In genomic region chr7:105426051-105426450, GRCm38 (mm10) we compare ENCODE assay signal across 9 mouse cellular contexts. TPM values are rescaled to one million over a fixed set of nuclear protein-coding genes. Genes with fewer than 3 reads are reported as not detected.
DNase-seq lines count a peak whose midpoint lies in the region; ATAC-seq and TF ChIP-seq lines count a peak whose summit lies in the region.
"Had no signal": no experiment of that assay in that cellular context is flagged by ENCODE, and none has a peak within 500 bp of the region (broad histone marks: within the 10 kb centered on the region; RNA-seq: fewer than 3 reads in every experiment).

No protein-coding gene starts in this region.

- H3K27ac ChIP-seq in layer of hippocampus, adult 2 months = peak overlapping the region; percentile 61
- peak overlapping the region; percentile 76 for H3K27ac ChIP-seq in forebrain, embryonic 10.5 days
- H3K27ac ChIP-seq in intestine, embryonic 16.5 days (ENCODE audit: low read length) = no peak overlapping the region
- no peak overlapping the region for H3K27ac ChIP-seq in neural tube, embryonic 15.5 days (replicated peaks)

- peaks cover 49% of the 10 kb centered on the region for H3K27me3 ChIP-seq in forebrain, embryonic 10.5 days (ENCODE audit: poor library complexity, severe bottlenecking)
- H3K27me3 ChIP-seq in intestine, embryonic 16.5 days (replicated peaks; ENCODE audit: control insufficient read depth, insufficient read depth, low read length) = peaks cover 16% of the 10 kb centered on the region
- peaks cover 18% of the 10 kb centered on the region for H3K27me3 ChIP-seq in neural tube, embryonic 15.5 days (replicated peaks)

- no peaks in the 10 kb centered on the region for H3K36me3 ChIP-seq in forebrain, embryonic 10.5 days (replicated peaks)
- no peaks in the 10 kb centered on the region for H3K36me3 ChIP-seq in intestine, embryonic 16.5 days (ENCODE audit: control insufficient read depth, insufficient read depth, low read length)
- no peaks in the 10 kb centered on the region for H3K36me3 ChIP-seq in neural tube, embryonic 15.5 days

- TF ChIP-seq CTCF in layer of hippocampus, adult 2 months (conservative IDR thresholded peaks at IDR 0.05) = no peak

- H3K4me1 ChIP-seq in forebrain, embryonic 10.5 days = peaks cover 15% of the 10 kb centered on the region
- 0 out of 2 replicates have a peak, but pooled peaks cover 8% of the 10 kb centered on the region for H3K4me1 ChIP-seq in intestine, embryonic 16.5 days (ENCODE audit: control insufficient read depth, insufficient read depth, low read length)
- H3K4me1 ChIP-seq in neural tube, embryonic 15.5 days = peaks cover 14% of the 10 kb centered on the region
- H3K4me1 ChIP-seq: megakaryocyte, embryonic 14.5 days had no signal

- DNase-seq in layer of hippocampus, adult 2 months (ENCODE audit: low spot score in 2 of 2) = no peak
- DNase-seq in layer of hippocampus, adult 8-10 months (ENCODE audit: low spot score in 2 of 2) = no peak
- DNase-seq in forebrain, embryonic 10.5 days (ENCODE audit: extremely low spot score, low spot score) = no peak
- DNase-seq in frontal cortex, postnatal 25 days (ENCODE audit: low spot score in 2 of 2) = no peak
- DNase-seq in adrenal gland, adult 2 months = no peak
- DNase-seq in urinary bladder, postnatal 14 days (ENCODE audit: low spot score) = no peak

- H3K9ac ChIP-seq in intestine, embryonic 16.5 days (ENCODE audit: low read depth, low read length) = no peak overlapping the region
- H3K9ac ChIP-seq in neural tube, embryonic 15.5 days (replicated peaks) = peak overlapping the region; percentile 54

- ATAC-seq in intestine, embryonic 16.5 days = 0 out of 2 replicates have a peak, but pooled peaks have one; percentile 18
- ATAC-seq in neural tube, embryonic 15.5 days (ENCODE audit: low FRiP score) = peak; percentile 67

- WGBS in forebrain, embryonic 10.5 days = 2% methylated on average over 11 of the region's 11 CpGs
- 3% methylated on average over 11 of the region's 11 CpGs for WGBS in intestine, embryonic 16.5 days
- 8% methylated on average over 11 of the region's 11 CpGs for WGBS in neural tube, embryonic 15.5 days

- peak overlapping the region; percentile 69 for H3K4me2 ChIP-seq in intestine, embryonic 16.5 days (ENCODE audit: low read depth, low read length)
- peak overlapping the region; percentile 89 for H3K4me2 ChIP-seq in neural tube, embryonic 15.5 days

- peak overlapping the region; percentile 54 for H3K4me3 ChIP-seq in layer of hippocampus, adult 2 months
- peak overlapping the region; percentile 64 for H3K4me3 ChIP-seq in forebrain, embryonic 10.5 days
- peak overlapping the region; percentile 41 for H3K4me3 ChIP-seq in intestine, embryonic 16.5 days (ENCODE audit: low read length)
- peak overlapping the region; percentile 54 for H3K4me3 ChIP-seq in neural tube, embryonic 15.5 days (replicated peaks)
- H3K4me3 ChIP-seq: megakaryocyte, embryonic 14.5 days had no signal

- no peaks in the 10 kb centered on the region for H3K9me3 ChIP-seq in forebrain, embryonic 10.5 days
- no peaks in the 10 kb centered on the region for H3K9me3 ChIP-seq in intestine, embryonic 16.5 days (ENCODE audit: control insufficient read depth, low read length)
- no peaks in the 10 kb centered on the region for H3K9me3 ChIP-seq in neural tube, embryonic 15.5 days (replicated peaks)

RNA-seq across cellular contexts. Expression of gene Cckbr, which starts 0.5 kb away (rescaled TPM):
- 1 to 10 TPM; 6.2 to 6.5 TPM for total RNA-seq in layer of hippocampus, adult 2 months (2021)
- total RNA-seq in layer of hippocampus, adult 8-10 months (2022) = 10 to 100 TPM in 1 of 4 experiments, 1 to 10 TPM in 3; 8.6 to 10.8 (median 9.4) TPM
- polyA plus RNA-seq in forebrain, embryonic 10.5 days (2016; fragmentation: Nextera tagmentation; extraction: Ambion mirVana) = 0.53 and 0.69 TPM in 2 replicates
- 0.10 and 0.13 TPM in 2 replicates for polyA plus RNA-seq in intestine, embryonic 16.5 days (2015; fragmentation: Nextera tagmentation; extraction: Ambion mirVana)
- polyA plus RNA-seq in neural tube, embryonic 15.5 days (2015; fragmentation: Nextera tagmentation; extraction: Ambion mirVana) = 5.3 and 6.2 TPM in 2 replicates
- total RNA-seq in adrenal gland, adult 2 months (2021) = not detected
- polyA plus RNA-seq in adrenal gland, adult 2 months (2012; rRNA removed) = 0.04 and 0.10 TPM in 2 replicates

RNA-seq across cellular contexts. Expression of gene Cnga4, which starts 21.7 kb away (rescaled TPM):
- total RNA-seq in layer of hippocampus, adult 2 months (2021) = under 1 TPM; 0.69 to 0.90 TPM
- 1 to 10 TPM in 1 of 4 experiments, under 1 TPM in 3; 0.54 to 1.1 (median 0.76) TPM for total RNA-seq in layer of hippocampus, adult 8-10 months (2022)
- polyA plus RNA-seq in forebrain, embryonic 10.5 days (2016; fragmentation: Nextera tagmentation; extraction: Ambion mirVana) = 0.06 and 0.09 TPM in 2 replicates
- 0.06 TPM in 1 of 2 replicates, not detected in the other for polyA plus RNA-seq in intestine, embryonic 16.5 days (2015; fragmentation: Nextera tagmentation; extraction: Ambion mirVana)
- polyA plus RNA-seq in neural tube, embryonic 15.5 days (2015; fragmentation: Nextera tagmentation; extraction: Ambion mirVana) = 0.08 and 0.09 TPM in 2 replicates
- total RNA-seq in adrenal gland, adult 2 months (2021) = not detected
- polyA plus RNA-seq in adrenal gland, adult 2 months (2012; rRNA removed) = 0.13 and 0.26 TPM in 2 replicates

RNA-seq across cellular contexts. Expression of gene Fam160a2, which starts 26.2 kb away (rescaled TPM):
- total RNA-seq in layer of hippocampus, adult 2 months (2021) = 10 to 100 TPM; 59.7 to 66.1 TPM
- total RNA-seq in layer of hippocampus, adult 8-10 months (2022) = 10 to 100 TPM; 53.0 to 63.3 (median 60.1) TPM
- 45.0 and 47.5 TPM in 2 replicates for polyA plus RNA-seq in forebrain, embryonic 10.5 days (2016; fragmentation: Nextera tagmentation; extraction: Ambion mirVana)
- polyA plus RNA-seq in intestine, embryonic 16.5 days (2015; fragmentation: Nextera tagmentation; extraction: Ambion mirVana) = 44.2 and 44.9 TPM in 2 replicates
- 39.0 and 41.9 TPM in 2 replicates for polyA plus RNA-seq in neural tube, embryonic 15.5 days (2015; fragmentation: Nextera tagmentation; extraction: Ambion mirVana)
- total RNA-seq in adrenal gland, adult 2 months (2021) = 10 to 100 TPM; 18.5 to 25.5 TPM
- polyA plus RNA-seq in adrenal gland, adult 2 months (2012; rRNA removed) = 50.5 and 54.7 TPM in 2 replicates

RNA-seq across cellular contexts. Expression of gene Gm5901, which starts 51.2 kb away (rescaled TPM):
- total RNA-seq in layer of hippocampus, adult 2 months (2021) = not detected
- not detected for total RNA-seq in layer of hippocampus, adult 8-10 months (2022)
- not detected in 2 replicates for polyA plus RNA-seq in forebrain, embryonic 10.5 days (2016; fragmentation: Nextera tagmentation; extraction: Ambion mirVana)
- not detected in 2 replicates for polyA plus RNA-seq in intestine, embryonic 16.5 days (2015; fragmentation: Nextera tagmentation; extraction: Ambion mirVana)
- polyA plus RNA-seq in neural tube, embryonic 15.5 days (2015; fragmentation: Nextera tagmentation; extraction: Ambion mirVana) = not detected in 2 replicates
- total RNA-seq in adrenal gland, adult 2 months (2021) = not detected
- not detected in 2 replicates for polyA plus RNA-seq in adrenal gland, adult 2 months (2012; rRNA removed)

RNA-seq across cellular contexts. Expression of gene Cavin3, which starts 56.0 kb away (rescaled TPM):
- total RNA-seq in layer of hippocampus, adult 2 months (2021) = 10 to 100 TPM; 13.9 to 14.2 TPM
- total RNA-seq in layer of hippocampus, adult 8-10 months (2022) = 10 to 100 TPM; 11.0 to 14.1 (median 12.4) TPM
- polyA plus RNA-seq in forebrain, embryonic 10.5 days (2016; fragmentation: Nextera tagmentation; extraction: Ambion mirVana) = 16.9 and 17.8 TPM in 2 replicates
- polyA plus RNA-seq in intestine, embryonic 16.5 days (2015; fragmentation: Nextera tagmentation; extraction: Ambion mirVana) = 80.5 and 86.6 TPM in 2 replicates
- 34.6 and 39.9 TPM in 2 replicates for polyA plus RNA-seq in neural tube, embryonic 15.5 days (2015; fragmentation: Nextera tagmentation; extraction: Ambion mirVana)
- 10 to 100 TPM; 71.0 to 90.9 TPM for total RNA-seq in adrenal gland, adult 2 months (2021)
- polyA plus RNA-seq in adrenal gland, adult 2 months (2012; rRNA removed) = 158 and 163 TPM in 2 replicates

Comparison
In these comparisons a context has a peak if more than half of its experiments do, and no peak if none do; other contexts are left out.
1. H3K27ac ChIP-seq: peak in layer of hippocampus, adult 2 months (single experiment) and forebrain, embryonic 10.5 days (single experiment); none in intestine, embryonic 16.5 days (single experiment) and neural tube, embryonic 15.5 days (single experiment).
2. Peak in every context shown above with its lines, with median percentiles within 50 percentile points of each other: H3K4me3 ChIP-seq.